Mouse (Mus musculus) lung, embryonic 14.5 days (tissue): ENCODE data around the gene Coq8a. TPM values are rescaled to one million over a fixed set of nuclear protein-coding genes. Genes with fewer than 3 reads are reported as not detected.

Source experiments
- ATAC-seq: fragments of 200-750 bp; cut with Nextera tagmentation; 2 replicates; pipeline ENCODE4 v1.8.0; 2017; ENCODE audit warnings: mild to moderate bottlenecking, moderate TSS enrichment, moderate library complexity; ENCODE audit not compliant: insufficient read depth
- DNase-seq: peaks from one replicate; pipeline ENCODE4 v3.0.0-alpha.2; 2015
- H3K27ac ChIP-seq: fragments of 300-500 bp; sonication (generic); 2 replicates; pipeline ENCODE4 v1.5.1; 2014; ENCODE audit warnings: low read depth, mild to moderate bottlenecking, moderate library complexity
- H3K27me3 ChIP-seq: fragments of 300-500 bp; sonication (generic); 2 replicates; pipeline ENCODE4 v1.6.1; 2014; ENCODE audit warnings: low read length, control low read depth; ENCODE audit not compliant: insufficient read depth
- H3K36me3 ChIP-seq: fragments of 300-500 bp; sonication (generic); 2 replicates; pipeline ENCODE4 v1.6.1; 2014; ENCODE audit warnings: control low read depth; ENCODE audit not compliant: insufficient read depth
- H3K4me1 ChIP-seq: fragments of 300-500 bp; sonication (generic); 2 replicates; pipeline ENCODE4 v1.6.1; 2014; ENCODE audit warnings: antibody characterized with exemption, control low read depth; ENCODE audit not compliant: insufficient read depth
- H3K4me2 ChIP-seq: fragments of 300-500 bp; sonication (generic); 2 replicates; pipeline ENCODE4 v1.6.1; 2014; ENCODE audit warnings: mild to moderate bottlenecking
- H3K4me3 ChIP-seq: fragments of 300-500 bp; sonication (generic); 2 replicates; pipeline ENCODE4 v1.5.1; 2014; ENCODE audit warnings: low read depth, low read length
- H3K9ac ChIP-seq: fragments of 300-500 bp; sonication (generic); 2 replicates; pipeline ENCODE4 v1.6.1; 2014
- H3K9me3 ChIP-seq: fragments of 300-500 bp; sonication (generic); 2 replicates; pipeline ENCODE4 v1.6.1; 2016; ENCODE audit warnings: low read depth, low read length, control low read depth
- CTCF ChIP-seq: IDR thresholded peaks from 2 replicates; pipeline ENCODE4 v1.5.1; 2016; ENCODE audit warnings: antibody characterized with exemption, low read depth
- WGBS: fragments of 180-500 bp; shearing (Covaris S2); extraction: QIAGEN DNeasy Blood & Tissue Kit; methylation state at CpG from one replicate; pipeline ENCODE4 v1.1.7; 2014; 5-methylcytosine and 5-hydroxymethylcytosine counted together
- polyA plus RNA-seq: library from polyadenylated mRNA; unstranded; fragments of >200 nt; fragmentation: Nextera tagmentation; extraction: Ambion mirVana; gene quantifications from 2 replicates; pipeline ENCODE4 v1.2.1, GENCODE M21; 2014

Coq8a gene
- polyA plus RNA-seq, 1 experiment from 2014 or later, result 5.2 TPM

DNA sequence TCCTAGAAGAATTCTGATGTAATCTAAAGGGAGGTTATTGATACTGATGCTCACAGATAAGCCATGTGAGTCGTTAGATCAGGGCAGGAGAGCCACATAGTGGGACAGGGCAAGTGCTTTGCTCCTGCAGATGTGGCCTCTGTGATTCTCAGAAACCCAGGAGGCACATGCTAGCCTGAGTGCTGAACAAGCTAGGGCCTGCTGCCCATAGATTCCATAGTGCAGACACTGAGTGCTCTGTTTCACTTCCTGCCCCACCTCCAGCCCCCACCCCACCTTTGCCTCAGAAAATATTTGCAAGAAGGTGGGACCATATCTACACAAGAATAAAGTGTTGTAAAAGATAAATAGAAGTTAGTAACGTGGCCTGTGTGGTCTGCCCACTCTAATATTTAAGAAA, 40.8 kb downstream of the Coq8a start:
- 43% methylated on average over 2 of the region's 2 CpGs for WGBS
- Histone ChIP-seq H3K9me3 (no peaks in the 10 kb centered on the region), H3K4me3 (no peak overlapping the region), H3K4me2 (no peak overlapping the region), H3K9ac (no peak overlapping the region), H3K36me3 (peaks cover 25% of the 10 kb centered on the region; the same call in 1 of the 2 replicates), H3K27ac (no peak overlapping the region), H3K4me1 (no peaks in the 10 kb centered on the region), H3K27me3 (no peaks in the 10 kb centered on the region)
- no peak for ATAC-seq
- TF ChIP-seq CTCF, result no peak
- no peak for DNase-seq

DNA sequence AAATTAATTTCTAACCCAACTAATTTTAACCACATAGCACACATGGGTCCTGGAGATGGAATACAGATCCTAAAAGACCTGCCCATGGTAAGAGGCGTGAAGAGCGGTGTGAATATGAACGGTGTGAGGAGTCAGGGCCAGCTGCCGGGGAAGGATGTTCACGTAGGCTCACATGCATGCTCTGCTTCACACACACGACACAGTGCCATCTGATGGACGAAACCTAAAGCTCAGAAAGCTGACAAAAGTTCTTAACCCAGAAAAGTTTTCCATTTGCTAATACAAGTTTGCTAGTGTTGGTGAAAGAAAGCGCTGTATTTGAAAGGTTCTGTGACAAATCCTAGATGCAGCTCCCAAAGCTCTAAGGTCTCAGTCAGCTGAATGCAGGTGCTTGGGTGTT, 48.2 kb downstream of the Coq8a start:
- ATAC-seq (no peak), DNase-seq (peak; percentile 24)
- Histone ChIP-seq H3K4me1 (no peaks in the 10 kb centered on the region), H3K36me3 (peaks cover 21% of the 10 kb centered on the region), H3K9me3 (no peaks in the 10 kb centered on the region), H3K4me2 (no peak overlapping the region), H3K9ac (no peak overlapping the region), H3K4me3 (no peak overlapping the region), H3K27ac (no peak overlapping the region), H3K27me3 (no peaks in the 10 kb centered on the region)
- peak; percentile 15; the same call in 1 of the 2 replicates for TF ChIP-seq CTCF
- 73% methylated on average over 8 of the region's 8 CpGs for WGBS

DNA sequence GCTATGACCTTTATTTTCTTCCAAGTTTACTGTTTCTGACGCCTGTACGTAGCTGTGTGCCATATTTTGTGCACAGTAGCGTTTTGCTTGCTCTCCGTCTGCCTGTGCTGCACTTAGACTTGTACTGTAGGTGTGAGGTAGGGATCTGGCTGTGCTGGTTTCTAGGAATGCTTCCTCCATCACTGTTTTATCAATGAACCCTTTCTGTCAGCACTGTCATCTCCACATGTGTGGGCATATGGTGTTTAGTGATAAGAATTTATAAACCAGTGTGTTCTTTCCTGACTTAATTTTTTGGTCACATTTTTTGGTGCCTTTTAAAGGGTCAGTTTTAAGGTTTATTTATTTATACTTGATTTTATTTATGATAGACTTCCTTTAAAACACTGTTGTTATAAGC, 50.8 kb downstream of the Coq8a start:
- DNase-seq (no peak), ATAC-seq (no peak)
- peaks cover 30% of the 10 kb centered on the region for H3K36me3 ChIP-seq
- no peak for TF ChIP-seq CTCF
- H3K27me3 ChIP-seq, result no peaks in the 10 kb centered on the region
- H3K27ac ChIP-seq, result no peak overlapping the region
- no peaks in the 10 kb centered on the region for H3K9me3 ChIP-seq
- 81% methylated on average over 4 of the region's 4 CpGs for WGBS
- no peaks in the 10 kb centered on the region for H3K4me1 ChIP-seq
- no peak overlapping the region for H3K9ac ChIP-seq
- H3K4me3 ChIP-seq, result no peak overlapping the region
- no peak overlapping the region for H3K4me2 ChIP-seq

DNA sequence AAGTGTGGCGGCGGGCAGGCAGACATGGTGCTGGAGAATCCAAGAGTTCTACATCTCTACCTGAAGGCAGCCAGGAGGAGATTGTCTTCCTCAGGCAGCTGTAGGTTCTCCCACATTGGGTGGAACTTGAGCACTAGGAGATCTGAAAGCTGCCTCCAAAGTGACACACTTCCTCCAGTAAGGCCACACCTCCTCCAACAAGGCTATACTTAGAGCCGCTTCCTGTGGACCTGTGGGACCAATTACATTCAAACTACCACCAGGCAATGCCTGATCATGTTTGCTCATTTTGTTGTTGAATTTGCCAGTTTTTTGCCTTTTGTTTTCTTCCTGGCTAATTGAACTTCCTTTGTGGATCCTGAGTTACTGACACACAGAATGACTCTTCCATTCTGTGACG, 51.4 kb downstream of the Coq8a start:
- Histone ChIP-seq H3K27ac (no peak overlapping the region), H3K9me3 (no peaks in the 10 kb centered on the region), H3K9ac (no peak overlapping the region), H3K4me3 (no peak overlapping the region), H3K4me1 (no peaks in the 10 kb centered on the region), H3K27me3 (no peaks in the 10 kb centered on the region), H3K4me2 (no peak overlapping the region), H3K36me3 (peaks cover 30% of the 10 kb centered on the region)
- ATAC-seq (no peak; the same call in 1 of the 2 replicates), DNase-seq (no peak)
- TF ChIP-seq CTCF, result no peak
- 83% methylated on average over 4 of the region's 4 CpGs for WGBS

DNA sequence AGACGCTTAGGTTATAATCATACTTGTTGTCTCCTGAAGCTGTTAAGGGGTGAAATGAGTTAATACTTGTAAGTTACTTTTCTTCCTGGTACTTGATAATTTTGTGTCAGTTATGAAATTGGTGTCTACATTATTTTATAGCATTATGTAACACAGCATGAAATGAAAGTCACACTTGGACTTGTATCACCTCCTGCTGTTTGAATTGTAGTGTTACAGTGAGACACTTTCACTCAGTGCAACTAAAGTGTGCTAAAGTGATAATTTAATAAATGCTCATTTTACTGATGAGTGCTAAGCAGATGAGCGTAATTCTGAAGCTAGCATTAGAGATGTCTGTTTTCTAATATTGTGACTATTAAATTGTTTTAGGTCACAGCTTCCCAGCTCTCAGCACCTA, 58.4 kb downstream of the Coq8a start:
- no peak overlapping the region for H3K27ac ChIP-seq
- no peak overlapping the region for H3K4me3 ChIP-seq
- no peaks in the 10 kb centered on the region for H3K9me3 ChIP-seq
- no peaks in the 10 kb centered on the region for H3K4me1 ChIP-seq
- H3K27me3 ChIP-seq, result no peaks in the 10 kb centered on the region
- peaks cover 58% of the 10 kb centered on the region for H3K36me3 ChIP-seq
- ATAC-seq (no peak), DNase-seq (no peak)
- no peak overlapping the region for H3K9ac ChIP-seq
- WGBS, result 90% methylated on average over 2 of the region's 2 CpGs
- TF ChIP-seq CTCF, result no peak
- H3K4me2 ChIP-seq, result no peak overlapping the region

DNA sequence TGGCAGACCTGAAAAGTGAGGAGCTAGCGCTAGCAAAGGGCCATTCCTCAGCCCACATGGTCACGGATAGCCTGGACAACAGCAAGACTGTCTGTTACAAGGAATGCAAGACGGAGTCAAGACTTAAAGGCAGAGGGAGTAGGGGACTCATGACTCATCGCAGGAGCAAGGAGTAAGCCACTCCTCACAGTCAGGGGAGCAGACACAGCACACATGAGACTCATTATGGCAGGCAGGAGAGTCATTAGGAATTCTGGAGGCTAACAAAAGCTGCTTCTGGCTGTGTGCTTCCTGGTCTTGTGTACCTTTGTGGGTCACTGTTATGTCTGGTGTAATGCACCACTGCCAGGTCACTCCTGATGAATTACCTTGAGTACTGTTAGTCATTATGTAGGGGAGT, 60.2 kb downstream of the Coq8a start:
- Histone ChIP-seq H3K9me3 (no peaks in the 10 kb centered on the region), H3K4me1 (no peaks in the 10 kb centered on the region), H3K36me3 (peaks cover 51% of the 10 kb centered on the region), H3K27ac (no peak overlapping the region), H3K27me3 (no peaks in the 10 kb centered on the region), H3K9ac (no peak overlapping the region), H3K4me2 (no peak overlapping the region), H3K4me3 (no peak overlapping the region)
- DNase-seq, result no peak
- WGBS, result 80% methylated on average over 4 of the region's 4 CpGs
- no peak for ATAC-seq
- no peak for TF ChIP-seq CTCF

DNA sequence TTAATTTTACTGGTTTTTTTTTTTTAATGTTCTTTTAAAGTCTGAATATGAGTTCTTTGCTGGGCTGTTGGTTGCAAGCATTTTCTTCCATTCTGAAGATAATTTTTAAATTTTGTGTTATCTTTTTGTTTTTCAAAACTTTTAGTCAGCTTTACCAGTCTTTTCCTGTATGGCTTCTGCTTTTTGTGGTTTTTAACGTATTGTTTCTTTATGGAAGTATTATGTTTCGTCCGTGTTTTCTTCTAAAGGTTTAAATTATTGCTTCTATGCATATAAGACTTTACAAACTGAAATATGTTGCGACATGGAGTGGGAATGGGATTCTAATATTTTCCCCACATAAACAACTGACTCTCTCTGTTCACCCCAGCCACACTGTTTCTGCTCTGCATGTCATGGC, 67.2 kb downstream of the Coq8a start:
- H3K9ac ChIP-seq, result no peak overlapping the region
- no peak for DNase-seq
- peaks cover 16% of the 10 kb centered on the region for H3K36me3 ChIP-seq
- no peak overlapping the region for H3K27ac ChIP-seq
- no peak for ATAC-seq
- no peaks in the 10 kb centered on the region for H3K9me3 ChIP-seq
- H3K4me1 ChIP-seq, result no peaks in the 10 kb centered on the region
- no peak for TF ChIP-seq CTCF
- no peak overlapping the region for H3K4me2 ChIP-seq
- WGBS, result 91% methylated on average over 4 of the region's 4 CpGs
- H3K4me3 ChIP-seq, result no peak overlapping the region
- no peaks in the 10 kb centered on the region for H3K27me3 ChIP-seq

DNA sequence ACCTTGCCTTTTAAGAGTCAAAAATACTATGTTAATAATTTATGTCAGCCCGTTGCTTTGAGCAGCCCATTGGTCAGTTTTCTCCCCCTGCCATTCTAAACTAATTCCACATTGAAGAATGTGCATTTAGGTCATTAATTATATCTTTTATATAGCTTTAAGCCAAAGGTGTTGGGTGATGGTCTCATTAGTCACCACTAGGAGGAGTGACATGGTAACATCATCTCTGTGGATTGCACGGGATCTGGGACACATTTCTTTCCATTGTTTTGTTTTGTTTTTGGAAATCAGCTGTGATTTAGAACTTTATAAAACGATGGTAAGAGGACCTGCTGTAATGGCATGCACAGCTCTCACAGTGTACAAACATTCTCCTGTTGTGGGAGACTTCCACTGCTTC, 68.0 kb downstream of the Coq8a start:
- Histone ChIP-seq H3K4me1 (no peaks in the 10 kb centered on the region), H3K36me3 (peaks cover 10% of the 10 kb centered on the region; the same call in 1 of the 2 replicates), H3K9me3 (no peaks in the 10 kb centered on the region), H3K27me3 (no peaks in the 10 kb centered on the region), H3K9ac (no peak overlapping the region), H3K4me2 (no peak overlapping the region), H3K27ac (no peak overlapping the region), H3K4me3 (no peak overlapping the region)
- DNase-seq (no peak), ATAC-seq (no peak)
- peak; percentile 44 for TF ChIP-seq CTCF
- 42% methylated on average over 3 of the region's 3 CpGs for WGBS
